Mouse (Mus musculus): ENCODE results near the gene Rbsn.
A peak's percentile ranks its signal among the peaks of the same experiment; 100 is the strongest.

DNA sequence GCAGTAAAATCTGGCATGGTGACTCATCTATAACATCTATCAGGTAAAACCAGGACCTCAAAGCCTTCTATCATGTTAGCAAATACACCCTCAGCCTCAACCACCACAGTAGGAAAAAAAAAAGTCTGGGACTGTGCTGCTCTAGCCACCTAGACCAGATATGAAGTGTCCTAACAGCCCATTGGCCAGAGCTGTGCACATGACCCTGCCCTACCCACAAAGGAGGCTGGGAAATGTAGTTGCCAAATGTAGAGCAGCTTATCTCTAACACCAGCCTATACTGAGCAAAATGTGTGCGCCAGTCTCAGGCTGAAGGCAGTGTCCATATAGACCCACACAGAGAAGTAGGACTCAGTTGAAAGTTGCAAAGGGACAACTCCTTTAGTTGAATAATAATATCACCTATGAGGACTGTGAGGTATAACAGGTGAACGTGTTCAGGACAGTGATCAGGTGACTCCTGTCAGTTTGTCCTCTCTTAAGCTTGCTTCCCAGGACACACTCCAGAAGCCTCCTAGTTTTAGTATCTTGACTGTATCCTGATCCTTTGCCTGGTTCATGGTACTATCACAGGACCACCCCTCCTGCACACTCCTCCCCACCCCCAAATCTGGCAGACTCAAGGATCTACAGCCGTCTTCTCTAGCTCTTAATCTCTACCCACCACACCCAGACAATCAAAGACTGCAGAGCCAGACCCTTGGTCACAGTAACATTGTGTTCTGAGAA lies 26.6 kb upstream of the Rbsn start:
- no peak for TF ChIP-seq POLR2A (IDR thresholded peaks at IDR 0.05; ENCODE audit: insufficient read length, low read depth)
- peak; percentile 90 for TF ChIP-seq USF1 (IDR thresholded peaks at IDR 0.05; ENCODE audit: low read depth)
- TF ChIP-seq TCF12 (IDR thresholded peaks at IDR 0.05; ENCODE audit: insufficient read depth, poor library complexity, severe bottlenecking): no peak
- no peak for TF ChIP-seq E2F4 (IDR thresholded peaks at IDR 0.05; ENCODE audit: insufficient read depth)
- no peak for TF ChIP-seq POLR2AphosphoS2 (IDR thresholded peaks at IDR 0.05; ENCODE audit: insufficient read length, low read depth)
- TF ChIP-seq MAX (IDR thresholded peaks at IDR 0.05; ENCODE audit: low read depth): no peak
- no peak for TF ChIP-seq CEBPB (IDR thresholded peaks at IDR 0.05; ENCODE audit: insufficient read depth, poor library complexity, severe bottlenecking)
- TF ChIP-seq MYOG (IDR thresholded peaks at IDR 0.05; ENCODE audit: control insufficient read depth in 1 of 3, insufficient read depth in 1 of 3, insufficient read length in 2 of 3, low read depth in 2 of 3): no peak
- TF ChIP-seq SRF (IDR thresholded peaks at IDR 0.05; ENCODE audit: control insufficient read depth, insufficient read length, low read depth): no peak
- TF ChIP-seq TCF3 (IDR thresholded peaks at IDR 0.05; ENCODE audit: insufficient read length, low read depth): no peak
- TF ChIP-seq MYOD1 (IDR thresholded peaks at IDR 0.05; ENCODE audit: control insufficient read depth in 1 of 3, insufficient read length in 2 of 3, low read depth in 2 of 3): no peak
- TF ChIP-seq REST (IDR thresholded peaks at IDR 0.05; ENCODE audit: insufficient read depth, insufficient read length): no peak
